Mouse (Mus musculus) kidney, adult 11 months (tissue): Measurements from ENCODE around the gene Nod2.

Experiments
- DNase-seq: peaks from one replicate; pipeline ENCODE4 v3.0.0; 2022

Gene Nod2

DNA sequence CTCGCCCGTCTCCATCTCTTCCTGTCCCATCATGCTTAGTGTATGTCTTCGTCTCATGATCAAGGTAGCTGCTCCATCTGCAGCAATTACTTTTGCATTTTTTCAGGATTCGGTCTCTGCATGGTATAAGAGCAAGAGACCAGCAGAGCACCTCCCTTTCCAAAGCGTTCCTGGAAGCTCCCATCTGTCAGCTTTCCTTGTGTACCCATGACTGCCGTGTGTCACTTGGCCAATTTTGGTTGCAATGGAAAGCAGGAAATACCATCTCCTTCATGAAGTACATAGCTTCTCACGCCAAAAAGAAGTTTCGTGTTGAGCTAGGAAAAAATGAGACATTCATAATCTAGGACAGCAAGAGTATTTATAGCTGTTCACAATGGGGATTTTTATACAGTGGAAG is 33.9 kb downstream of the Nod2 start:
- no peak for DNase-seq

- DNase-seq, result no peak
These were observed 36.7 kb downstream of the Nod2 start for GRCm38 (mm10) chr8:88683656-88684289.

GRCm38 (mm10) chr8:88686226-88686905 is 39.3 kb downstream of the Nod2 start:
- DNase-seq, result no peak

DNA sequence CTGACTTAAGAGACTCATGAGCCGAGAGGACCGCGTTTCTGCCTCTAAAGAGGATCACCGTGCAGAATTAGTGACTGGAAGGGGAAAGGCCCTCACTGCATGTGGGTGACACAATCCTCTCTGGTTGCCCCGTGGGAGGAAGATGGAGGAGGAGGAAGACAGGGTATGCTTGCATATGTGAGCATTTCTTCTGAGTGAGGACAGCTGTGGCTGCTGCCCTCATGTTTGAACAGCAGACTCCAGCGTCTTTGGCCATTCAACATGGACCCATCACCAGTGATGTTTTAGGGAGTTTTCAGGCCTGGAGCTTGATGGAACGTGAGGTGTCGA is 39.8 kb downstream of the Nod2 start:
- no peak for DNase-seq

- peak; percentile 36 for DNase-seq
These were observed 42.0 kb downstream of the Nod2 start for GRCm38 (mm10) chr8:88689151-88689550.

GRCm38 (mm10) chr8:88689891-88690290 is 42.8 kb downstream of the Nod2 start:
- no peak for DNase-seq

DNA sequence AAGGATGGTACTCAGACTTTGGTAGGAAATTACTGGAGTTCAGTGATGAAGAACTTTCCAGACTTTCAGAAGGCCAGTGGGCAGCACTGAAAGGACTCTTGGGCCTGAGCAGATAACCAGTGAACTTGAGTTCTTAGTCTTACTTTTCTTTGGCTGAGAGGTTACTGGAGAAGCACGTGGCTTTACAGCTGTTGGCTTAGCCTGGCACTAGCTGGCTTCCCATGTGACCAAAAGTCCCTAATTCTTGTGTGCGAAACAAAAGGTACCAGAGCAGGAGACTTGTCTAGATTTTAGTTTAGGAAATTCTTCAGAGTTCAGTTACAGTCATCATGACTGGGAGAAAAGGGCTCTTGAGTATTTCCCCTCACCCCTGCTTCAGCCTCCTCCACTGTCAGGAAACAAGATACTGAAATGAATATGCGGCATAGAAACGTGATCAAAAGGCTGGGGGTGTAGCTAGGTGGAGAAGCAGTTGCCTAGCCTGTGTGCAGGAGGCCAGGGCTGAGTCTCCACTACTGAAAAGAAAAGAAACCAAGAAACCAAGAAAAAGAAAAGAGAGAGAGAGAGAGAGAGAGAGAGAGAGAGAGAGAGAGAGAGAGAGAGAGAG is 44.3 kb downstream of the Nod2 start:
- no peak for DNase-seq

DNA sequence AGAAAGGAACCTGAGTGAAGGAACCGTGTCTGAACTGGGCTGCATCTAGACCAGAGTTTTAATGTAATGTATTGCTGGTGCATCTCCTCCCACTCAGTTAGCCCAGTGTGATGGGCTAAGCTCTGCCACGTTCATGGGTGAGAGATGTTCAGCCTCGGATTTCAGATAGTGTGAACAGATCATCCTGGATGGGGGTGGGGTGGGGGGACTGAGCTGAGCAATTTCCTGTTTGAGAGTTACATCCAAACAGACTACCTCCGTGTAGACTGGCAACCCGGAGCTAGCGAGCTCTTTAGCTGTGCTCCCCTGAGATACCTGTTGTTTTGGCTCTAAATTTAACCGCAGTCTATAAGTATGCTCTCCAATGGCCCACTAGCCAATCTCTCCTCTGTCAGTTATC is 44.8 kb downstream of the Nod2 start:
- no peak for DNase-seq

DNA sequence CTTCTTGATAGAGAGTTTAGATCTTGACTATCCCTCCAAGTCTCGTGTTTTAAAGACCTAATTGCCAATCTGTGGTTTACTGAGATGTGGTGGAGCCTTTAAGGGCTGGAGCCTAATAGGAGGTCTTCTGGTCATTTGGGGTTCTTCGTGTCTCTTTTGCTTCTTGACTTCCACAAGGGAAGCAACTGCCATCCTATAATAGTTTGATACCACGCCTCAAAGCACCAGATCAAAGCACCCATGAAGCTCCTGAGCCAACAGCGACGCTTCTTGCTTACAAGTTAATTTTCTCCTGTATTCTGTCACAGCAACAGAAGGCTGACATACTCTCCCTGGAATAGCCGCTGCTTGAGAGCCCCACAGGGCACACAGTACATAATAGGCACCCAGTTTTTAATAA is 45.8 kb downstream of the Nod2 start:
- DNase-seq, result no peak

GRCm38 (mm10) chr8:88693376-88693775 is 46.3 kb downstream of the Nod2 start:
- DNase-seq, result no peak

GRCm38 (mm10) chr8:88694291-88694690 is 47.2 kb downstream of the Nod2 start:
- DNase-seq, result no peak

GRCm38 (mm10) chr8:88696228-88696627 is 49.1 kb downstream of the Nod2 start:
- DNase-seq, result no peak

DNA sequence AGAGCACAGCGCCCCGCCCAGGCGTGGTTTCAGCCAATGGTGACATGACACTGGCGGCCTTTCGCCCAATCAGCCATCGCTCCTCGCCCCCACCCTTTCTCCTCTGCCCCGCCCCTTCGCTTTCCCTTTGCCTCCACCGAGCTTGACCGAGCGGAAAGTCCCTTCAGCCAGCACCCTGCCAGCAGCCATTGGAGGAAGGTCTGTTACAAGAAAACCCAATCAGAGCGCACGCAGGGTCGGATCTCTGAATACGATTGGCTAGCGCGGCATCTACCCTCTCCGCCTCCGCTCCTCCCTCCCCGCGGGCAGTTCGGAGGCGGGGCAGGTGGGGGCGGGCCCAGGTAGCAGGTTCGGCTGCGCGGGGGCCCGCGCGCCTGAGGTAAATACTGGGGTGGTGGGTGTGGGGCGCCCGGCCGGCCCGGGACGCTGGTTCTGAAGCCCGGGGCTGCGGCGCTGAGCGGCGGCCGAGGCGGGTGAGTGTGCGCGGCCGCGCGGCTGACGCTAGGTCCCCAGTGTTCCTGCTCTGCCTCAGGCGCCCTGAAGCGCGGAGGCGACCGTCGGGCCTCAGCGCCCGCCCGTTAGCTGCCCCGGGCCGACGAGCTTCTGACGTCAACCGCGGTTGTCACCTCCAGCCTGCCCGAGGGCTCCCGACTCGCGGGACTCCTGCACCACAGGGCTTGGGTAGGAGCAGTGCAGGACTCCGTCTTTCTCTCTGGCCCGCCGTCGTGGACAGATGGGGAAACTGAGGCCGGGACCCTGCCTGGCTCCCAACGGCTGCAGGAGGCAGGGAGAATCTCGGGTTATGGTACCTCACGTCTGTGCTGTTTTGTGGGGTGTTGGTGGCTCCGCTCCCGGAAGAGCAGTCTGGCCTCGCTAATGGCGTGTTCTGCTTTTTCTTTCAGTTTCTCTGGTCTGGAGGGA is 49.9 kb downstream of the Nod2 start, which contains the start of gene Cyld:
TSS of gene Cyld (plus strand) at position 308 of the 921 bp plus-strand sequence.
- DNase-seq, result peak; percentile 99

- DNase-seq, result peak; percentile 26
These were observed 50.5 kb downstream of the Nod2 start for GRCm38 (mm10) chr8:88697642-88698031.

DNA sequence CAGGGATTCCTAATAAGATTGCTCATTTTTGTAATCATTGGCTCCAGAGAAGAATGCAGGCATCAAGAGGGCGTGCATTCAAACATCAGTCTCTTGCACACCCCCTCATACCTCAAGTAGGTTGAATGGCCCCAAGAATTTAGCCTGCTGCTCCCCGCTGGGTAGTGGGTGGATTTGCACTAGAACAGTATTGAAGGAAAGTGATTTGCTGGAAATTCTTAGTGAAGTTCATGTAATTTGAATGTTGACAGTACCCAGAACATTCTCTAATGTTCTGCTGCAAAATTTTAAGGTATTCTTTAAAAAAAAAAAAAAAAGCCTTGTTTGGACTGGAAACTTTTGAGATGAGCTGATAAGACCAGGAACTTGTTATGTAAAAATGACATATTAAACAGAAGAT is 50.9 kb downstream of the Nod2 start:
- no peak for DNase-seq

GRCm38 (mm10) chr8:88701611-88702010 is 54.5 kb downstream of the Nod2 start:
- no peak for DNase-seq

DNA sequence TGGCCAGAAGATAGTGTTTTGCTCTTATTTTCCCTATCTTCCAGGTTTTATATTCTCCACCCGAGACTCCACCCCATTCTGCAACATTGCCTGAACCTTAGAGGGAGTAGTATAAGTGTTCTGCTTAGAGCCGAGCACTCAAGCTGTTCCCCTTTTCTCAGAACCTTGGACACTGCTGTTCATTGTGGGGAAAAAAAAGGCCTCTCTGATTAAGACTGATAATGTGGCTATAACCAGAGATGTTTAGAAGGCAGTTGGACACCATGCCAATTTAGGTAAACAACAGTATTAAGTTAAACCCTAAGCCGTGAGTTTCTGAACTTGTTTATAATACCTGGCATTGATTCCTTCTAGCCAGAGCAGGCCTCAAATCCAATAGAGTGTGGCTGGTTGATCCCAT is 55.7 kb downstream of the Nod2 start:
- DNase-seq, result no peak

DNA sequence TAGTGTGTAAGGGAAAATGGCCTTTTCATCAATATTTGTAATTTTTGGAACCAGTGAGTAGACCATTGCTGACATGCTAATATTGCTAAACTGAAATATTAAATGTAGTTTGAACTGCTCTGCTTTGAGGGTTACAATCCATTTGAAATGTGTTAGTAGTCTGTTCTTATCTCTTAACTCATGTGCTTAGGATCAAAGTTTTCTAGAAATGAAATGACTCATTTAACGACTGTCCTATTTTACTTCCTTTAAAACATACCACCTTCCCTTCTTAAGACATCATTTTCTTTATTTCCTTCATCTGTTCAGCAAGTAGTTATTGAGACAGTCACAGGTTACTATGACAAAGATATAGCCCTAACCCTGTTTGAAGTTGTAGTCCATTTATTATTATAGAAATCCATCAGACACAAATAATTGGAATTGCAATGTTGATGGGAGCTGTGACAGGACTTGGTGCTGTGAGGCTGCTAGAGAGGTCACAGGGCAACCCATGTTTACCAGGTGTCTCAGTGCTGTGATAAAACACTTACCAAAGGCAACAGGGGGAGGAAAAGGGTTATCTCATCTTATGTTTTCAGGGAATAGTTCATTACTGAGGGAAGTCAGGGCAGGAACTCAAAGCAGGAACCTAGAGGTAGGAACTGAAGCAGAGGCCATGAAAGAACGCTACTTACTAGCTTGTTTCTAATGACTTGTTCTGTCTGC is 76.3 kb downstream of the Nod2 start:
- DNase-seq, result no peak
